Mouse (Mus musculus) ES-E14 (cell line): Measurements from ENCODE around the gene Mnat1. TPM values are rescaled to one million over a fixed set of nuclear protein-coding genes. Genes with fewer than 3 reads are reported as not detected.
A peak's percentile ranks its signal among the peaks of the same experiment; 100 is the strongest.

Experiments
- DNase-seq: peaks from one replicate; pipeline ENCODE4 v3.0.0-alpha.2; 2013; ENCODE audit warnings: low read depth, low spot score
- H3K27ac ChIP-seq: 2 replicates; pipeline ENCODE4 v1.5.1; 2012; ENCODE audit warnings: low read depth, mild to moderate bottlenecking, low read length, moderate library complexity, mixed read lengths; ENCODE audit not compliant: poor library complexity, insufficient read depth, severe bottlenecking
- H3K36me3 ChIP-seq: 2 replicates; pipeline ENCODE4 v1.6.1; 2012; ENCODE audit warnings: mild to moderate bottlenecking, low read length, moderate library complexity, mixed read lengths; ENCODE audit not compliant: control insufficient read depth, poor library complexity, insufficient read depth, severe bottlenecking
- H3K4me1 ChIP-seq, 2 experiments: fragments of 150-350 bp in 1 of 2; sonication (generic) in 1 of 2; 2 replicates each; pipeline ENCODE4 v1.6.1; 2012; ENCODE audit warnings: low read length in 2 of 2, mild to moderate bottlenecking in 1 of 2, mixed read lengths in 1 of 2; ENCODE audit not compliant: control insufficient read depth in 2 of 2, insufficient read depth in 2 of 2, poor library complexity in 1 of 2
- H3K4me3 ChIP-seq, 2 experiments: fragments of 150-350 bp in 1 of 2; sonication (generic) in 1 of 2; 2 replicates each; pipeline ENCODE4 v1.5.1; 2012; ENCODE audit warnings: low read length in 2 of 2, low read depth in 1 of 2, mild to moderate bottlenecking in 1 of 2, mixed read lengths in 1 of 2; ENCODE audit not compliant: insufficient read depth in 1 of 2, poor library complexity in 1 of 2, severe bottlenecking in 1 of 2
- H3K9ac ChIP-seq: 2 replicates; pipeline ENCODE4 v1.6.1; 2012; ENCODE audit warnings: low read depth, mild to moderate bottlenecking, low read length, mixed read lengths; ENCODE audit not compliant: poor library complexity, insufficient read depth, severe bottlenecking
- H3K9me3 ChIP-seq: fragments of 150-350 bp; sonication (generic); 2 replicates; pipeline ENCODE4 v1.6.1; 2012; ENCODE audit warnings: low read depth, mild to moderate bottlenecking, low read length; ENCODE audit not compliant: control insufficient read depth, insufficient read depth
- CHD2 ChIP-seq: IDR thresholded peaks from 2 replicates; pipeline ENCODE4 v1.6.1; 2014; ENCODE audit warnings: mild to moderate bottlenecking, low read depth, low read length, inconsistent platforms
- HCFC1 ChIP-seq: IDR thresholded peaks from 2 replicates; pipeline ENCODE4 v1.6.1; 2012; ENCODE audit warnings: low read length, inconsistent platforms, borderline replicate concordance; ENCODE audit not compliant: insufficient read depth
- MAFK ChIP-seq: IDR thresholded peaks from 2 replicates; pipeline ENCODE4 v1.6.1; 2014; ENCODE audit warnings: mild to moderate bottlenecking, low read depth, low read length, inconsistent platforms; ENCODE audit not compliant: insufficient read depth
- ZC3H11A ChIP-seq: IDR thresholded peaks from 2 replicates; pipeline ENCODE4 v1.6.1; 2012; ENCODE audit warnings: low read depth, mild to moderate bottlenecking, inconsistent platforms, low read length, borderline replicate concordance
- ZNF384 ChIP-seq: IDR thresholded peaks from 2 replicates; pipeline ENCODE4 v1.6.1; 2012; ENCODE audit warnings: low read depth, low read length, inconsistent platforms
- in situ Hi-C, 2 experiments: fragments of 600-800 bp; cut with MboI; formaldehyde crosslinking; loops; one replicate each; pipeline ENCODE4 v1.15.1; 2025; ENCODE audit warnings: low sequenced_read_pairs in 2 of 2, inconsistent platforms in 1 of 2; ENCODE audit not compliant: unreplicated experiment in 2 of 2
- total RNA-seq: library from RNA; depleted of rRNA; stranded (reverse); fragments of 300-350 nt; gene quantifications from 2 replicates; pipeline ENCODE4 v1.2.3, GENCODE M21; 2012

Gene Mnat1
- total RNA-seq, 1 experiment, result 41.2 TPM

- H3K4me1 ChIP-seq, result no peaks in the 10 kb centered on the region
- no peak overlapping the region for H3K9ac ChIP-seq
- TF ChIP-seq CHD2, result no peak
- TF ChIP-seq HCFC1, result no peak
- no peak for TF ChIP-seq ZNF384
- TF ChIP-seq MAFK, result no peak
- TF ChIP-seq ZC3H11A, result no peak
- in situ Hi-C loops, result no loop called here
- H3K9me3 ChIP-seq, result no peaks in the 10 kb centered on the region
- H3K27ac ChIP-seq, result no peak overlapping the region
- H3K36me3 ChIP-seq, result no peaks in the 10 kb centered on the region
- H3K4me3 ChIP-seq, result no peak overlapping the region
- DNase-seq, result no peak
Measured at GRCm38 (mm10) chr12:73268497-73268896, 145.0 kb downstream of the Mnat1 start.

GRCm38 (mm10) chr12:73269531-73269930 is 146.0 kb downstream of the Mnat1 start:
- no peak overlapping the region for H3K27ac ChIP-seq
- DNase-seq, result no peak
- H3K9me3 ChIP-seq, result no peaks in the 10 kb centered on the region
- no peak for TF ChIP-seq ZNF384
- TF ChIP-seq ZC3H11A, result no peak
- no peak overlapping the region for H3K9ac ChIP-seq
- no peaks in the 10 kb centered on the region for H3K36me3 ChIP-seq
- no peaks in the 10 kb centered on the region for H3K4me1 ChIP-seq
- in situ Hi-C loops, result no loop called here
- no peak overlapping the region for H3K4me3 ChIP-seq

- H3K36me3 ChIP-seq, result no peaks in the 10 kb centered on the region
- TF ChIP-seq HCFC1, result no peak
- TF ChIP-seq ZNF384, result no peak
- no peak for TF ChIP-seq CHD2
- TF ChIP-seq ZC3H11A, result no peak
- TF ChIP-seq MAFK, result no peak
- H3K4me3 ChIP-seq, result no peak overlapping the region
- H3K9ac ChIP-seq, result no peak overlapping the region
- no peaks in the 10 kb centered on the region for H3K9me3 ChIP-seq
- H3K27ac ChIP-seq, result no peak overlapping the region
- no peaks in the 10 kb centered on the region for H3K4me1 ChIP-seq
- DNase-seq, result no peak
- in situ Hi-C loops, result no loop called here
Measured at GRCm38 (mm10) chr12:73269933-73270332, 146.4 kb downstream of the Mnat1 start.

GRCm38 (mm10) chr12:73274921-73275320 is 151.4 kb downstream of the Mnat1 start:
- Histone ChIP-seq H3K9me3 (no peaks in the 10 kb centered on the region), H3K4me1 (no peaks in the 10 kb centered on the region), H3K36me3 (peaks cover 7% of the 10 kb centered on the region), H3K4me3 (no peak overlapping the region), H3K27ac (no peak overlapping the region), H3K9ac (no peak overlapping the region)
- TF ChIP-seq HCFC1 (no peak), MAFK (no peak), ZNF384 (no peak)
- in situ Hi-C loops, result no loop called here
- no peak for DNase-seq

- H3K36me3 ChIP-seq, result no peaks in the 10 kb centered on the region; the same call in none of the 2 replicates
- H3K9me3 ChIP-seq, result no peaks in the 10 kb centered on the region
- peak within 1 kb of the TSS; percentile 69 to 85 for H3K4me3 ChIP-seq
- H3K9ac ChIP-seq, result peak within 1 kb of the TSS; percentile 90
- TF ChIP-seq MAFK, result no peak
- peak; percentile 80; the same call in 1 of the 2 replicates for TF ChIP-seq HCFC1
- TF ChIP-seq ZNF384, result no peak
- TF ChIP-seq CHD2, result no peak
- TF ChIP-seq ZC3H11A, result no peak
- no peaks in the 10 kb centered on the region for H3K4me1 ChIP-seq
- in situ Hi-C loops, result no loop called here
- peak; percentile 86 for DNase-seq
- H3K27ac ChIP-seq, result no peak within 1 kb of the TSS
Measured at GRCm38 (mm10) chr12:73286287-73287092, 163.0 kb downstream of the Mnat1 start, which contains the start of the genes Trmt5 and Slc38a6. TSS of gene Trmt5 (minus strand) at chr12:73286710. TSS of gene Slc38a6 (plus strand) at chr12:73286779.
